Mouse (Mus musculus) layer of hippocampus, postnatal 10 days (tissue): Measurements from ENCODE around the gene Ccdc184. TPM values are rescaled to one million over a fixed set of nuclear protein-coding genes. Genes with fewer than 3 reads are reported as not detected.

Source experiments
- DNase-seq, 2 experiments: peaks; one replicate each; pipeline ENCODE4 v3.0.0; 2021; ENCODE audit warnings: low spot score in 2 of 2
- total RNA-seq, 2 experiments: library from RNA; stranded (reverse); gene quantifications; 2 replicates each; pipeline ENCODE4 v1.2.3; 2021

Ccdc184 gene
- total RNA-seq, 2 experiments from 2014 or later = 31.3 to 32.1 TPM

DNA sequence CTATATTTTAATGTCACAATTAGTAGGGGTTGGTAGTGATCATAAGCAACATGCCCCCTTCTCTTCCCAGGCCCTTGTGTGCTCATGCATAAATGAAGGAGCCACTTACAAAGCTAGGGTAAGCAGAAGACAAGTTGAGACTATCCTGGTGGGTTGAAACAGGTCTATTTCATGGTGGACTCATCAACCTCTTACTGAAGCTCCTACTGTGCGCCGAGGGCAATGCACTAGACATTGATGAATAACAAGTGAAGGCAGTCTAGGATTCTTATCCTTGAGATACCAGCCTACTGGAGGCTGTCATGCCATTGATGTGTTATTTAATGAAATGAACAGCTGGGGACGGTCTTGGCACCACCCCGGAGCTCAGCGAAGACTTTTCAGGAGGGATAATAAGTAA lies 11.7 kb upstream of the Ccdc184 start:
- DNase-seq = no peak

DNA sequence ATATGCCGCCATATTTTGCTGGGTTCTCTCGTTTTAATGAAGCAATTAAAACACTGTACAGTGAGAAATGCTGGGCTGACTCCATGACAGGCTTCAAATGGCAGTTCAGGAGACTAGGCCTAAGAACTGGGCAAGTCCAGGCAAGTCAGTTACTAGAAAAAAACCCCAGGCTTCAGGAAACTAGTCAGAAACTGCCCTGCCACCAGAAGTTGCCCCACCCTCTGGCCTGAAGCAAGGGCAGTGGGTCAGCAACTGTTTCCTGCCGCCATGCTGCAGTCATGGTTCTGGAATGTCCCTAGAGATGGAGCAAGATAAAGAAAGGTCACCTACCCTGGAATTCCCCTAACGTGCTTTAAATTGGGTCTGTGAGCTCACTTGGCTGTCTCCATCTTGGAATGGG lies 11.0 kb upstream of the Ccdc184 start:
- DNase-seq = no peak

DNA sequence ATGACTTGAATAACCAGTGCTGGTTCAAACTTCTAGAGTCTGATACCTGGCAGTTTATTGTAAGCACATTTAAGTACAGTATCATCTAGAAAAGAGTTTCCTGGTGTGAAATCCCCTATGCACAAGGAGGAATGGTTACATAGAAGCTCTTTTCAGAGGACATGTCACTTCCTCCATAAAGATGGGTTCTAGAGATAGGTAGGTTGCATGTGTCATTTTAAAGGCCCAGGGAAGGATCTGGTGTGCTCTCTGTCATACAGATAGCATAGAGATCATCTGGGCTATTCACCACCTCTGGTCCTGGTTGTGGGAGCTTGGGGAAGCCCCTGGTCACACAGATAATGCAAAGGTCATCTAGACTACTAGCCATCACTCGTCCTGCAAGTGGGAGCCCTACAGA lies 9.7 kb upstream of the Ccdc184 start:
- no peak for DNase-seq

DNA sequence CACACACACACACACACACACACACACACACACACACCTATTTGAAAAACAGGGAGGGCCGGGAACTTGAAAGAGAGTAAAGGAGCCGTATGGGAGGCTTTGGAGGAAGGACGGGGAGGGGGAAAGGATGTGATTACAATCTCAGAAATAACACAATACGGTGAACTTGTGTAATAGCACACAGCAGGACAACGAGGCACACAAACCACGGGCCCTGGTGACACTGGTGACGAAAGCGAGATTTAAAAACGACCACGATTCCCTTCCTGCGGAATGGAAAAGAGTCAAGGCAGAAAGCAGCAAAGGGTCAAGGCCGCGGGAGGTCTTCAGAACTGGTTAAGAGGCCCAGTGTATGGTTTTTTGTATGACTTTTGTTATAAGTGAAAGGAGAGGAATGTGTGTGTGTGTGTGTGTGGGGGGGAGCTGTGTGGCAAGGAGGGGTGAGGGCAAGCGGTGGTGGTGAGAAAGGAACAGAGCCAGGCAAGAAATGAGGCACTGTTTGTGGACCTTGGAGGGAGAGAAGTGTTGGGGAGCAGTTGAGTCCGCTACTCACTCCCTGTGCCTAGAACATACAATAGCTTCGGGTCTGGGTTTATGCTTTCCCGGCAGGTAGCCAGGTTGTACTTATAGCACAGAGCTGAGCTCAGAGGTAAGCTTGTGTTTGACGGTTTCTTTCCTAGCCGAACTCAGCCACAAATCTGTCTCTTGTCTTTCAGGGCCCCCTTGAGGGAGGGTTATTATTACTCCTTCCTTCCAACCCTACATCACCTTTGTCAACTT lies 5.7 kb upstream of the Ccdc184 start:
- DNase-seq = no peak

DNA sequence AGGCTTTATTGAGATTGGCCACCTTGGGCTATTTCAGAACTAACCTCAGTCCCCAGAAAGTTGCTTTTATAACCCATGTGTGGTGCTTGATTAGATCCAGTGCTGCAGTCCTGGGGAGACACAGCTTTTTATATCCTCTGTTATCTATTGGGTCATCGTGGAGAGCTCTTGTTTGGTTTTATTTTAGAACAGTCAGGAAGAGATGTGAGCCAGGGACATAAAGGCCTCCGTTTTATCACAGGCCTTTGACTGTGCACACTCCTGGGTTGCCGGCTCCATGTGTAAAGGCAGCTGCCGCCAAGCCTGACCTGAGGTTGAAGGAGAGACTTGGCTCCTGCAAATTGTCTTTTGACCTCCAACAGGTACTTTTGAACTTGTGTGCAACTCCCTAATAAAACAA lies 4.4 kb upstream of the Ccdc184 start:
- no peak for DNase-seq

DNA sequence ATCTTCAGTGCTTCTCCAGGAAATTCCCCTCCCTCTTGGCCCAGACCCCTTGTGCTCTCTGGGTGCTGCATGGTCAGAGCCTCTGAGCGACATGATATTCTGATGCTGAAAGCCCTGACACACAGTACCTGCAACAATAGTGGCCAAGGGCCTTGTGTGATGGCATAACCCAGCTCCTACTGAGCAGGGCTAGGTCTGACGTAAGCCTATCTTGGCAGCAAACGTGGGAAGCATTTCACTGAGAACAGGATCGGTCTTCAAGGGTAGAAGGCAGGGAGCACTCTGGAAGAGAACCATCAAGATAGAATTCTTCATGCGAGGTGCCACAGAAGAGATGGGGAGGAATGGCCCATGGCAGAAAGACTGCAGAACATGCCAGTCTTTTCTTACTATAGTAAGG lies 1.4 kb upstream of the Ccdc184 start, which contains the start of gene Asb8:
Gene Asb8 (minus strand): TSS at position 101 of the 400 bp plus-strand sequence.
- no peak for DNase-seq

DNA sequence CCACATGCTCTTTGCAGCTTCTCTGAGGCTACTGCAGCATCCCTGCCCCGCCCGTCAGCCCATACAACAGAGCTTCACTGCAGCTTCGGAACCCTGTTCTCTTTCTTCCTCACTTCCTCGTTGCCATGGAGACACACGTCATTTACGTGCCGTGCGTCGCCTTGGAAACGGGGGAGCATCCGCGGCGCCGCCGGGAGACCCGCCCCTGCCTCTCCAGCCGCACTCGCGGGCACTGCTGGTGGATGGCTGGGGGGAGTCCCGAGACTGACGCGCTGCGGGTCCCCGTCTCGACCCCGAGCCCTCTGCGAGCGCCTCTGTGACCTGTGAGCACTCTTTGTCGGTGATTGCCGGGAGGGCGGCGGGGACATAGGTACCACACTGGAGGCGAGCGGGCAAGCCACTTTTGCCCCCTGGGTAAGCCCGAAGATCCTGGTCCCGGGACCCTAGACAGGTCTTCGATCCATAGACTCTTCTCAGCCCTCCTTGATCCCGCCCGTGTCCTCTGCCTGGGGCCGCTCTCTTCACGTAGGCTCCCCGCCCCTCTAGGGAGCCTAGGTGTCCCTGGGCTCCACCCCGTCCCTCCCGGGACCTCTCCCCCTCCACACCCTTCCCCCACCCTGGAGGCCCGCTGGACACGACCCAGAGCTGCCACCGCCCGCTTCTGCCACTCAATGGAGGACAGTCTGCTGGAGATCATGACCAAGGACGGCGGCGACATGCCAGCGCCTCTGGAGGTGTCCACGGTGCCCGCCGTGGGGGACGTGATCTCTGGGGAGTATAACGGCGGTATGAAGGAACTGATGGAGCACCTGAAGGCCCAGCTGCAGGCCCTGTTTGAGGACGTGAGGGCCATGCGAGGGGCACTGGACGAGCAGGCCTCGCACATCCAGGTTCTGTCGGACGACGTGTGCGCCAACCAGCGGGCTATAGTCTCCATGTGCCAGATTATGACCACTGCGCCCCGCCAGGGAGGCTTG lies 975 bp downstream of the Ccdc184 start:
- DNase-seq = peak; percentile 86 to 88

DNA sequence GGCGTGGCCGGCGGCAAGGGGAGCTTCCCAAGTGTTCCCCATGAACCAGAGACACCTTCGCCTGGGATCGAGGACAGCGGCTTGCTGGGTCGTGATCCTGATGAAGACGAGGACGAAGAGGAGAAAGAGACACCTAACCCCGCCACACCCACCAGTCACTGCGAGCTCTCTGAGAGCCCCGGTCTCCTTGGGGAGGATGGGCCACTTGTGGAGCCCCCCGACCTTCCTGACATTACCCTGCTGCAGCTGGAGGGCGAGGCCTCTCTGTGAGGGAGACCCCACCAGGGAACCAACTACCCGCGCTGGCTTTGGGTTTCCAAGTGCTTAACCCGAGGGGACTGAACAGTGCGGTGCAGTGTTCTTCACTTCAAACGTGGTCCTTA lies 1.7 kb downstream of the Ccdc184 start:
- no peak for DNase-seq

DNA sequence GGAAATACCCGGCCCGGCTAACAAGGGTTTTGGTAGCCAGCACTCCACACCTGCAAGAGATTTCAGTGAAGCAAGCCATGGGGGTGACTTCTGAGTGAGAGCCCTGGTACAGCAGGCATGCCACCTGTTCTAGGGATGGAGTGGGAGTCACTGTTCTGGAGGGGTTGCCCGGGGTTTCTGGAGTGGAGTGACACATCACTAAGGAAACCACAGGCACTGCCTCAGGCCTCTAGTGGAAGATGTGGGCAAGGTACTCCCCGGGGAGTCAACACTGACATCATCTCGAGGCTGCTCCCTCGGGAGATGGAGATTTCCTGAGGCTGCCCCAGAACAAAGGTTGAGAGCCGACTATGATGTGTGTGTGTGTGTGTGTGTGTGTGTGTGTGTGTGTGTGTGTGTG lies 3.4 kb downstream of the Ccdc184 start:
- DNase-seq = peak; percentile 52

DNA sequence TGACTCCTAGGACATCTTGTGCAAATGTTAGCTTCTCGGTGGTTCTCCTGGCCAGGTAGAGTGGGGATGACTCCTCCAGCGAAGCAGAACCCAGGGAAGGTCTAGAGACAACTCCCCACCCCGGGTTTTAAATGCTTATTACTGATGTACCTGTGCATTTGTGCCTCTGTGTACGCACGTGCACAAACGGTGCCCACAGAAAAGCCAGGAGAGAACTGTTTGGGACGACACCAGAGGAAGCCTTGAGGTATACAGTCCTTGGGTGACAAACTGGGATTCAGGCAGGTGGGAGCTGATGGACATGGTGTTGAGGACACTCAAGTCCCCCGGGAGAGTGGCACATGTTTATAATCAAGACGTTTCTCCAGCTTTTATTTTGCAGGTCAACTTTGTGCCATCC lies 4.0 kb downstream of the Ccdc184 start:
- no peak for DNase-seq

DNA sequence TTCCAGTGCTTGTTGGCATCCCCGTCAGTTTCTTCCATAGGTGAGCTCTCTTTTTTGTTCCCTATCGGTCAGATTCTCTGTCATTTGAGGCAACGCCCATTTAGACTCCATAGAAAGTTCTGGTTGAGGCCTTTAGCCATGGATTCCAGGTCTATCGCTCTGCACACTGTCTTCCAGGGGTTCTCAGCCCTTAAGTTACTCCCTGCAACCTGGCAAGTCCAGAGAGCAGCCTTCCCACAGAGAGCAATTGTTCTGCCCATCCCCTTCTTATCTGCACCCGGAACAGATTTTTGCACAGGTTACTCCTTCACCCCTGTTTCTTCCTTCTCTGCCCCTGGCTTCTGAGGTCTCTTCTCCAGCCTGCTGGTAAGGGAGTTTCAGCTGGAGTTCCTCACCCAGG lies 5.2 kb downstream of the Ccdc184 start:
- no peak for DNase-seq

DNA sequence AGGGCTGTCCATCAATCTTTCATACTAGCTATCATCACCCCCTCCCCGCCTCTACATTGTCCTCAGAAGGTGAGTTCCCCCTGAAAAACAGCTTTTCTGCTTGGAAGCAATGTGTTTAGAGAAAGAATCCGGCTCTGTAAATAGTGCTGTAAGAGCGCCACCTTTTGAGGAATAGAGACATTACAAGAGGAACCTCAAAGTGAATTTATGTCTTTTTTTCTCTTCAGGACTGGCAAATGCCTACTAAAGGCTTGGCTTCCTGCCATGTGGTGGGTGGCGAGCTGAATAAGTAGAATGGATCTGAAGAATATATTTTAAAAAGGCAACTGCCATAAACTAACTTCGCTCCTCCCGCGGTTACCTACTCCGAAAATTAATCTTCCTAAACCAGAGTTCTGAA lies 6.9 kb downstream of the Ccdc184 start:
- DNase-seq = peak; percentile 53 to 70

DNA sequence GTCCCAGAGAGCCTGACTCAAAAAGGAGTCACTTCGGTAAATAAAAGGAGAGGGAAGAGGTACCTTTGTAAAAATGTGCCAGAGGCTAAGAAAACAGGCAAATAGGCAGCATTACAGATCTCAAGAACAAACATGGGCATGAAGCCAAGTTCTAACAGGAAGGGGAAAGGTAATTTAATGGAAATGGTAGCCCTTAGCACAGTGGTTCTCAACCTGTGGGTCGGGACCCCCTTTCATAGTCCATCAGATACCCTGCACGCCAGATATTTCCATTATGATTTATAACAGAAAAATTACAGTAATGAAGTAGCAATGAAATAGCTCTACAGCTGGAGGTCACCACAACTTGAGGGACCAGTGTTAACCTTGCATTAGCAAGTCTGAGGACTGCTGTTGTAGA lies 10.4 kb downstream of the Ccdc184 start:
- DNase-seq = no peak

DNA sequence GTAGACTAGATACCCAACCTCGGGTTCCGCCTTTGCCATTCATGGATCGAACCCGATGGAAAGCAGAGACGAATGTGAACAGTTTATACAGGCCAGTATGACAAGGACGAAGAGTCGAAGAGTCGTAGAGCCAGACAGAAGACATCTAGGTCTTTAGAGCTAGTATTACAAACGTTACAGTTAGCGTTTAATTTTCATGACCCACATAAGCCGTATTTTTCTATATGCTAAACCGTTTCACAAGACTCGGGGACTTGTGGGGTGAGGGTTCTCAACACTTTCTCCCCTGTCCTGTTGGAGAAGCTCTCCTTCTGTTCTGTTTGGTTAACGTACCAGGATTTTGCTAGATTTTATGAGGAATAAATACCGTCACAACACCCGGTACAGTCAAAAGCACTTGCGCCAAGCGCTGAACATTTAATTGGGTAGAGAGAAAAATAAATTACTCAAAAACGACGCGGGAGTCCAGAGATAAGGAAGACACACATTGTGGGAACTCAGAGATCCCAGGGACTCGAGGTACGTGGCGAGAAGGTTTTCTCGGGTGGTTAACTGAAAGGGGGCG lies 13.7 kb downstream of the Ccdc184 start:
- DNase-seq = no peak

DNA sequence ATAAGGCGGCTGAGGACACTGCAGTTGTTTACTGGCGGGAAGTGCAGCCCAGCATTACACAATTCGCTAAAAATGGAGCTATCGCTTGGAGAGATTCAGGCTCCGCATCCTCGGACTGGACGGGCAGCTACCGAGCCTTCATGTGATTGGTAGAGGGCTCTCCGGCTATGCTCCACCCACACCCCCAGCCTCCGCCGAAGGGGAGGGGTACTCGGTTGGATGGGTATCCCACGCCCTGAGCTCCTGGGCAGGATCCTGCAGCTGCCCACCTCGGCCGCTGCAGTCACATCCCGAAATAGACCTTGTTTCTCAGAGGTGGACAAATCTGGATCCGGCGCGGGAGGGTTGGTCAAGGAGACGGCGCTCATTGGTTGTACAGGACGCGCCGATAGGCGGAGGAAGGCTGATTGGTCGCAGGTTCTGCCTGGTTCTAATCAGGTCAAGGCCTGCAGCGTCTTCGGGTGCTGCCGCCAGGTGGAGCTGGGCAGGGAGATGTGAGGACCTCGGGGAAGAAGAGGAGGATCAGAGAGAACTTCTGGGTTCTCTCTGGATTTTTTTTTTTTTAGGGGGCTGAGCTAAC lies 14.3 kb downstream of the Ccdc184 start:
- DNase-seq = peak; percentile 87 to 89

DNA sequence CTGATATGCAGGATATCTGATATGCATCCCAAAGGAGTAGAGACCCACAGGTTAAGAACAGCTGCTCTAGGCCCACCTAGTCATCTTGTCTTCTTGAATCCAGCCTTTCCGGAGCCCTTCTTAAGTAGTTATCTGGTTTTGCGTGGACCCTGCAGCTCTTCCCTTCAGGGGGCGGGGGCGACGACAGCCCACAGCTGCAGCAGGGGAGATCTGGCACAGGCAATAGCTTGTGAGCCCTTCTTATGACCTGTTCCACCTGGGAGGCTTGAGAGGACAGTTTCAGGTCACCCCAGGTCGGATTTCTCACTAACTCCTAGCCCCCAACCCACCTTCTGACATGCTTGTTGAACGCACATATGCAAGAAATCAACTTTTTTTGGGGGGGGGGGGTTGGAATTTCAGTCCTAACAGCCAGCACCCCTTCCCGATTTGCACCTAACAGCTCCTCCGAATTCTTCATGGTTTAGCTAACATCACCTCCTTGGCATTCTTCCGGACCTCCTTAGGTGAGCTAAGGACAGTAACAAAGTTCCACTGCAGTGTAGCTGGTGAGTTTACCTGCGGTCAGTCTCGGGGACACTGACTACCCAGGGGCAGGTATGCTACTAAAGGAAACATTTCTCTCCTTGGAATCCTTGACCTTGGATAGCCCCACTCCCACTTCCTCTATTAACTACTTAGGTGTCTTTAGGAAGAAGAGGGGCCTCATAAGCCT lies 15.1 kb downstream of the Ccdc184 start:
- DNase-seq = no peak

DNA sequence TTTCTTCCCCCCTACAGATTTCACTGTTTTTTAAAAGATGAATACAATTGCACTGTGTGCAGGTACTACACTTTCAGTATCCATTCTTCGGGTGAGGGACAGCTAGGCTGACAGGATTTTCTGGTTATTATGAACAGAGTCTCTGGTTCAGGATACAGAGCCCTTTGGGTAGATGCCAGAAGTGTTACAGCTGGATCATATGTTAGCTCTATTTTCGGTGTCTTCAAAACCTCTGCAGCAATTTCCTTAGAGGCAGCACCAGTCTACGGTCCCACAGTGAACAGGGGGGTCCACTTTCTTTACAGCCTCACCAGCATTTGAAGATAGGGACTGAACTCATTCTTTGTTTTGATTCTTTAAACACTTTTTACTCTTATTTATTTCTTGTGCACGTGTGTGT lies 17.5 kb downstream of the Ccdc184 start:
- DNase-seq = no peak

DNA sequence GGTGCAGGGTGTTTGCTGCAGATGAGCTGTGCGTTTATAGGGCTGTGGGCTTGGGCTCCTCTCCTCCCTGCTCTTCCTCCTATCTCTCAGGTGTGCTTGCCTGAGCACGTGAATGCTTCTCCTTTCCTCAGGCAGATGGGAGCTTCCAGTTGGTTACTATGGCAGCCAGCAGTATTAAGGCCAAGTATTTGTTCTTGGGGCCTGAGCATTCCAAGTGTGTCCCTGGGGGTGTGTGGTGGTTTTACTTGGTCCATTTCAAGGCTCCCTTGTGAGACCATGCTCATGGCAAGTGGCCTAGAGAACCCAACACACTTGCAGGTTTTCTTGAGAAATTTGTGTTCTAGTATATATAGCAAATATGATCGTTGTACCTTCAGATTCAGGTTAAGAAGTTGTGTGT lies 28.5 kb downstream of the Ccdc184 start, which contains the start of gene Olfr288:
Gene Olfr288 (minus strand): TSS at position 101 of the 400 bp plus-strand sequence.
- no peak for DNase-seq

DNA sequence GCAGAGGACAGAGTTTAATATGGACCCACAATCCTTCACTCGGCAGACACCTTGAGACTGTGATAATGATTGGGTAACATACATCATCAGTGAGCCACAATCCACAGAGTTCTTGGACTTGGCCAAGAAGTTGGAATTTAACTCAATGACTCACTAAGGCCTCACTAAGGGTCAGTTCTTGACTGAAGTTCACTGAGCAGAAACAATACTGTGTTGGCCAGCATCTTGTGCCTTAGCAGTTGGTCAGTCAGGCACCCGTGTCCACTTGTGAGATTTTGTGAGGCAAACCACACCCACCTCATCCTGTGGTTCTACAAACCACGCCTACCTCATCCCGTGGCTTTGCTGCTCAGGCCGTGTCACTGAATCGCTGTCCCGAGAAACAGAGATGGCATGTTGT lies 42.7 kb downstream of the Ccdc184 start:
- DNase-seq = no peak

DNA sequence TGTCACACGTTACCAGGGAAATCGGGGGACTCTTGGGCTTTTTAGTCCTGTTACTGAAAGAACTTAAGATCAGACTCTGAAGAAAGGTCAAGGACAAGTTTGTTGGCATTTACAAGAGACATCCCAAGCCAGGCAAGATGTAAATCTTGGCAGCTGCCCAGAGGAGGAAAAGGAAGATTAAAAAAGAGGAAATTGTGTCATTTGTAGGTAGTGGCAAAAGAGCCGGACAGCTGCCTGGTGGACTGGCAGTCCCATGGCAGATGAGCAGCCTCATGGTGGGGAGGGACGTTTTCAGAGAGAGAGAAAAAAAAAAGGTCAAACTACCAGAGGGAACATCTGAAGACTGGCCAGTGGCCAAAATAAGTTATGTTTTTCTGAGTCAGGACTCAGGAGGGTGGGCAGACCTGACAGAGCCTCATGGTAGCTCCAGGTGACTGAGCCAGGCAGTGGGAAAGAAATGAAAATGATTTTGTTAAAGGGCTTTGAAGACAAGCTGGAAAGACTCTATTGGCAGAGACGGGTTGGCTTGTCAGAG lies 46.4 kb downstream of the Ccdc184 start:
- DNase-seq = no peak

DNA sequence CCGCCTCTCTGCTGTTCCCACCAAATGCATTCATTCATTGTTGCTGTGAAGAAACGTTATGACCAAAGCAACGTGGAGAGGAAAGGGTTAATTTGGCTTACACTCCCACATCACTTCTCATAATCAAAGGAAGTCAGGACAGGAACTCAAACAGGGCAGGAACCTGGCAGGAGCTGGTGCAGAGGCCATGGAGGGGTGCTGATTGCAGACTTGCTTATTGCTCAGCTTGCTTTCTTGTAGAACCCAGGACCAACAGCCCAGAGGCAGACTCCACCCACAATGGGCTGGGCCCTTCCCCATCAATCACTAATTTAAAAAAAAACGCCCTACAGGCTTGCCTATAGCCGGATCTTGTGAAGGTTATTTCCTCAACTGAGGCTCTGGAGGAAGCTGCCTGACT lies 47.2 kb downstream of the Ccdc184 start:
- DNase-seq = no peak
